Mouse (Mus musculus) CD8-positive naive resting alpha-beta T cell, adult 2 months (primary cell): Measurements from ENCODE around the gene Ccnt1.
A peak's percentile ranks its signal among the peaks of the same experiment; 100 is the strongest.
"Not testable (repeated sequence)": the region's sequence is repeated elsewhere in the genome, so short reads cannot be mapped to it uniquely, and the experiment has no call there.

Experiments
- DNase-seq, 2 experiments: peaks; one replicate each; pipeline ENCODE4 v3.0.0; 2022; ENCODE audit warnings: low read depth in 2 of 2, low spot score in 2 of 2

Ccnt1 gene

DNA sequence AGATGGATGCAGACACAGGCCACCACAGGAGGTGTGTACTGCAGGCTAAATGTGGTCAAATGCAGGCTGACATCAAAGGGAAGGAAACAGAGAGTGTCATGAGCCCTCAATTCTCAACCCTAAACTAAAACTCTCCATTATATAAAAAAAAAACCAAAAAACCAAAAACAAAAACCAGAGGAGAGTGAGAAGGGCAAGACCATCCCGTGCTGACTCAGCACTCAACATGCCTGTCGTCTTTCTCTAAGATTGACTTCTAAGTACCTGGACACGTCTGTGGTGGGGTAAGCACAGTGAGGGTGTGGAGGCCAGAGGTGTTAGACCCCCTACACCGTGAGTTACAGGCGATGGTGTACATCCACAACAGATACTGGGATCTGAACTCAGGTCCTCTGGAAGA is 23.9 kb downstream of the Ccnt1 start:
- DNase-seq = no peak

DNA sequence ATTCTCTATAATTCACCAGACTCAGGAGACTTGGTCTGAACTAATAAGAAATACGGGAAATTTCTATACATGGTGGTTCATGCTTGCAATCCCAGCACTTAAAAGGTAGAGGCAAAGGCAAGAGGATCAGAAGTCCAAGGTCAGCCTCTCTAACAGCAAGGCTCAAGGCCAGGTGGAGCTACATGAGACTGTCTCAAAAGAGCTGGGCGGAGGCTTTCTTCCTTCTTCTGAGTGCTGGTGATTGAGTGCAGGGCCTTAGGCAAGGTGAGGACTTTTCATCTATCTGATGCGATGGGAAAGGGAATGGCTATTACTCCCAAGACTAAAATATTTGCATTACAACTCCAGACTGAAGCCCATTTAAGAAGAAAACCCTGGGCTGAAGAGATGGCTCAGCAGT is 25.6 kb downstream of the Ccnt1 start:
- no peak for DNase-seq

DNA sequence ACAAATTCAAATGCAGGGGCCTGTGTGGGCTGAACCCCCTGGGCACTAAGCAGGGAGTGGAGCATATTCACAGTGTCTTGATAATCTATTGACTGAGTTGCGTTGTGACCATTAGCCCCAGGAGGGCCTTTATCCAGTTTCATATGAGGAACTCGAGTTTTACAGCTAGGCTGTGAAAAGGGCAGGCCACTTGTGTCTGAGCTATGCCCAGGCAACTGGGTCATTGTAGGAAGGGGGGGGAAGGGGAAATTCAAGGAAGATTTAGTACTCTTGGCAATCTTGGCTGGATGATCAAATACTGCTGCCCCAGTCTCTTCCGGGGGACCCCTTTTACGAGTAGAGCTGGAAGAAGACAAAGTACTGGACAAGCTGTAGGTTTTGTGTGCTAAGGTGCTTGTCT is 27.4 kb downstream of the Ccnt1 start:
- DNase-seq = no peak

DNA sequence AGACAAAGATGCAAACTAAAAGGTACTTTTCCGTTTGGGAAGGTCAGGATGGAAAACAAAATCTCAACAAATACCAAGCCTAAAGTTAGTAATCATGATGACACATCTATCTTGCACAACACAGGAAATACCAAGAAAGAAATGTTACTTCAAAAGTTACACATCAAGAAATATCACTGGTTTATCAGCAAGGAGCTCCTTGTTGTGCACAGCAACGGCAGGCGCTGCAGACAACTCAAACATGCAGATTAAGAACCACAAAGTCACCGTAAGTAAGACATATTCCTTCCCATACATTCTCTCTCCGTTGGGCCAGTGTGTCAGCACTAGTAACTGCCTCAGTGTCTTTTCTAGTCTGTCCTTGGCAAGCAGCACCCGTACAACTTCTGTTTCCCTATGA is 29.7 kb downstream of the Ccnt1 start:
- DNase-seq = no peak

DNA sequence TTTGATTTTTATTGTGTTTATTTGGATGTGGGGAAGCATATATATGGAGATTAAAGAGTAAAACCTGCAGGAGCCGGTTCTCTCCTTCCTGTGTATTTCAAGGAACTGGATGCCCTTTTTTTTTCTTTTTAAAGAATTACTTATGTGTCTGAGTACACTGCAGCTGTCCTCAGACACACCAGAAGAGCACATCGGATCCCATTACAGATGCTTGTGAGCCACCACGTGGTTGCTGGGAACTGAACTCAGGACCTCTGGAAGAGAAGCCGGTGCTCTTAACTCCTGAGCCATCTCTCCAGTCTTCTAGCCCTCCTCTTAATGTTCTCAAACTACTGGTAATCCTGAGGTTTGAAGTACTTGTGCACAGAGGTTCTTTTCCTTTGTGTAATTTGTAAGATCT is 32.8 kb downstream of the Ccnt1 start:
- no peak for DNase-seq

DNA sequence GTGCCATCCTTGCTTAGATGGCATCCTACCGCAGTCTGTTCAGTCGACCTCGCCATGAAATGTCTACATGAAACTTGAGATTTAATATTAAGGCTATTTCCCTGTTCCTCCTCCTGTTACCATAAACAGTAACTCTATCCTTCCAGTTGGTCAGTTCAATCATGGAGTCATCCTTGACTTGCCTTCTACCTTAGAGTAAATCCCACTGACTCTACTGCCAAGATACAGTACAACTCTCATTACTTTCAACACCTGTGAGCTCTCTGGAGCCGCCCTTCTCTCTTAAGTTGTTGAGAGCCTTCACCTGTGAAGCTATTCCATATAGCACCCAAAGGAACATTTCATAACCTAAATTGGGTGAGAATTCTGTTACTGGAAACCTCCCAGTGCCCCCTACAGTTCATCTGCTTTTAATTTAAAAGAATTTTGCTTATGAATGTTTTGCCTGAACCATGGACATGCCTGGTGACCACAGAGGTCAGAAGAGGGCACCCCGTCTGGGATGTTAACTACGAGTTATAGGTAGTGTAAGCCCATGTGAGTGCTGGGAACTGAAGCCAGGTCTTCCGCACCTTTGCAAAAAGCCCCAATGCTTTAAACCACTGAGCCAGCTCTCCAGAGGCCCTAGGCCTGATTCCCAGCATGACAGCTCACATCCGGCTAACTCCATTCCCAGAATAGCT is 33.8 kb downstream of the Ccnt1 start:
- no peak for DNase-seq

DNA sequence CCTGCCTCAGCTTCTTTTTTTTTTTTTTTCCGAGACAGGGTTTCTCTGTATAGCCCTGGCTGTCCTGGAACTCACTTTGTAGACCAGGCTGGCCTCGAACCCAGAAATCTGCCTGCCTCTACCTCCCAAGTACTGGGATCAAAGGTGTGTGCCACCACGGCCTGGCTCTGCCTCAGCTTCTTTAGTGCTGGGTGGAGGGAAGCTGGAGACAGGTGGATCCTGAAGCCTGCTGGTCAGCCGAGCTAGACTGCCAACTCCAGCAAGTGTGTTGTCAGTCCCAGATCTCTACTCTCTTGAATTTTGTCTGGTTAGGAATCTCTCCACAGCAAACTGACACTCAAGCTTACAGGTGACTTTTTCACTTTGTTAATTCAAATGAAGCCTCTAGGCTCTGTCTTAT is 34.8 kb downstream of the Ccnt1 start:
- DNase-seq = no peak

DNA sequence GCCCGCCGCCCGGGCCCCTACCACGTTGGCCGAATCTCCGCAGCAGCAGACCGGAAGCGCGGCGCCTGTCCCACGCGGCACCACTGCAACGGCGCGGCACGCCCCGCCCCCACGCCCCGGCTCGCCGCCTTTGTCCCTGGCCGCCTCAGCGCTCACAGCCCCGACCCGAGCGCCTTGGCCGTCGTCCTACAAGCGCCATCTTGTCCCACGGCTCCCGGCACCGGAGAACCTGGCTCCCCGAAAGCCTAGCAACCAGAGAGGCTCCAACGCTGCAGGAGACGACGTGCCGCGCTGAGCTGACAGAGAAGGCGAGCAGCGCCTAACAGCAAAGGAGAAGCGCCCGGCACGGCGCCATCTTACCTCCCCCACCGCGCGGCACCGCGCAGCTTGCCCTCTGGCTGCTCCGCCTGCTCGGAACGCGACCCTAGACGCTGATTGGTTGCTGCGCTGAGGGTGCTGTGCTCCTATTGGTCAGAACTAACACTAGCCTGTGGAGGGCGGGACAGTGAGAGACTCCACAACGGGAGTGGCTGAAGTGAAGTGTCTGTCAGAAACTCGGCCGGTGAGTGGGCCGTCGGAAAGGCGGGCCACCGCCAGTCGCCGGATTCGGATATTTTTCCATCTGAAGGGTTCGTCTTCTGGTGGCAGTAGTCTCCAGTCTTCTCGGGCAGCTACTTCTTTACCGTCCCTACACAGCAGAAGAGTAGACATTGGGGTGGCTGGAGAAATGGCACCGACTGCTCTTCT is 36.7 kb downstream of the Ccnt1 start, which contains the start of gene Kansl2:
TSS of gene Kansl2 (minus strand) at position 384 of the 747 bp plus-strand sequence.
- DNase-seq = peak; percentile 96 to 97

DNA sequence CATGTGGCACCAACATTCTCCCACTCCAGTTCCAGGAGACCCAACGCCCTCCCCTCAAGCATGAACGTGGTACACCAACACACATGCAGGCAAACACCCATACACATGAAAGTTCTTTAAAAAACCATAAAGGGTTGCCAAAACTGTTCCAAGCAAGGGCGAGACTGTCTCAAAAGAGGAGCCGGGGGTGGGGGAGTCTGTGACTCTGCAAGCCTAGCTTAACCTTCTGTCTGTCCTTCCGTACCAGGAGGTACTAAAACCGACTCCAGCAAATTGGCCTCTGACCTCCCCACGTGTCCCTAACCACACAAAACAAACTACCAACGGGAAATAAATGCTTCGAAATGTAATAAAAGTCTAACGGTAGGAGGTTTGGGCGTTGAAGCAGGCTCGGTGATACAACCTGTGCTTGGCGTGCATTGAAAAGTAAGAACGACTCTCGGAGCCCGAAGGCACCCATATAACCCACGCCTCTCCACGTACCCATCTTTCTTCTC is 37.6 kb downstream of the Ccnt1 start:
- DNase-seq = no peak

DNA sequence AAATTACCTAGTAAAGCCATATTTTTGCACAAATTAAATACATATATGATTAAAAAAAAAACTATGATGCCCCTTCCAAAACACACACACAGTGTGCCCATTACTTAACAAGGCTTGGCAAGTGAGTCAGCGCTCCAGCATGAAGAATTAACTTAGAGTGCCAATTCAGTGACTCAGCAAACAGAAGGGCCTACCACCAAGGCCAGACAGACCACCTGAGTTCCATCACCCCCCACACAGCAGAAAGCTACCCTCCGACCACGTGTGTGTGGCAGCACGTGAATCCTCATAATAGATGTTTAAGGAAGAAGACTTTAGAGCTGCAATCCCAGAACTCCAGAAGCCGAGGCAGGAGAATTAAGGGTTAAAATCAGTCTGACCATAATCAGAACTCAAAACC is 38.4 kb downstream of the Ccnt1 start:
- DNase-seq = no peak

DNA sequence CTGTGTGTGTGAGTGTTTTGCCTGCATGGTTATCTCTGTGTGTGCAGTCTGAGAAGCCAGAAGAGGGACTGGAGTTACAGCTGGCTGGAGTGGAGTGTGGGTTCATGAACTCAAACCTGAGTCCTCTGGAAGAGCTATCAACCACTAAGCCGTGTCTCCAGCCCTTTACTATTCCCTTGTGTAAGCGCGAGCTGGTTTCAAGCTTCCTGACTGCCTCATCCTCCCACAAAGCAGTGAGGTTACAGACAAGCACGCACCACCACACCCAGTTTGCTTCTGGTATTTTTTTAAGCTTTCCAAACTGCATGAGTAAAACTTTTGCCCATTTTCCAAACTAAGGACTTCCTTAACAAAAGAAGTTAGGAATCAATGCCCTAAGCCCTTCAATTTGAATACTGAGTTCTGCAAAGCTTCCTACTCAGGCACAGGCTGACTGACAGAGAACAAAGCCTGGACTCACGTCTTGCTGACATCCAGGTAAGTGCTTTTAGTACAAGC is 42.6 kb downstream of the Ccnt1 start:
- DNase-seq = no peak

DNA sequence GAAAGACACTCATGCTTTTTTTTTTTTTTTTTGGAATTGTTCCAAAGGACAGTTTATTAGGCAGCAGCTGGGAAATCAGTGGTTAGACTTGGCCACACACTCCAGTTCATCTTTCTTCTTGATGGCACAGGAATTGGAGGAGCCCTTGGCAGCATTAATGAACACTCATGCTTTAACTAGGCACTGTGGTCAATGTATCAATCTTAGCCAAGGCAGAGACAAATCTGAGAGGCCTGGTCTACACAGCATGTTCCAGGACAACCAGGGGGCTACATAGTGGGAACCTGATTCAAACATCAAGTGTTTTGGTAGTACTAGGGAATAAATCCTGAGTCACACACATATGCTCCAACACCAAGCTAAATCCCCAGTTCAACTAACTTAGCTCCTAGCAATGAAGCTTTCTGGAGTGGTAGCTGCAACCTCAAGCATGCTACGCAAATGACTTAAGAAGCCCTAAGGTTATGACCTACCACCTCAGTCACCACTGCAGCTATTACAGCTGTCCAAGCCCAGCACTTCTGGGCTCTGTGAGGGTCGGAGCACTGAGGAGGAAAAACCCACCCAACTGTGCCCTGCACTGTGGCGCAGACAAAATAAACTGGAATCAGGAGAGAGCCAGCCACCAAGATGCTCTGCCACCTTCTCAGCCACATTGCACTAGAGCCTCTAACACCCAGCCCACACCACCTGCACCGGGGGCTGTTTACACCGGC is 43.5 kb downstream of the Ccnt1 start:
- no peak for DNase-seq

DNA sequence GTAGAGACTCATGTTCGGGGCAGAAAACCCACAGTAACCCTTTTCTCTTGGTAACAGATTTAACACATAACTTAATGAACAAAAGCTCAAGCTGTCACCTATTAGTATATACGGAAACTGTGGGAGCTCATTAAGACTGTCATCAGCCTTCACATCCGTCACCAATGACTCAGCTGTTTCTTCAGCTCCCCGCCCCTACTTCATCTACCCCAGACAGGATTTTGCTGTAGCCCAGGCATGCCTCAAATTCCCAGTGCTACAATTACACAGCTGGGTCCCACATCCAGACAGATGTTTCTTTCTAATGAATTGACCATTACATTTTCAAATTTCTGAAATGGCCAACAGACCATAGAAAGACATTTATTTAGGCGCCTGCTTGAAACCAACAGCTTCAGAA is 44.7 kb downstream of the Ccnt1 start:
- no peak for DNase-seq

DNA sequence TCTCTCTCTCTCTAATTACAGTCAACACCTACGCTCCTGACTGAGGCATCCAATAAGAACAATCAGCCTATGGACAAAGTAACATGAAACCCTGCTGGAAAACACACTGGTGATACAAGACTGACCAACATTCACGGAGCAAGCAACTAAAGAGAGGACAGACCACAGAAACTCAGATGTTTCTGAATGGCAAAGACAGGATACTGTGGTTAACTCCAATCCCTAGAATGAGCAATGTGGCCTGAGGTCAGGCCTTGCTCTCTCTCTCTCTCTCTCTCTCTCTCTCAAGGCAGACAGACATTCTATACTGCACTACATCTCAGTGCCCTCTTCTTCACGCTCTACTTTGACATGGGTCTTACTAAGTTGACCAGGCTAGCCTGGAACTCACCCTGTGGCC is 49.5 kb downstream of the Ccnt1 start:
- DNase-seq = no peak

DNA sequence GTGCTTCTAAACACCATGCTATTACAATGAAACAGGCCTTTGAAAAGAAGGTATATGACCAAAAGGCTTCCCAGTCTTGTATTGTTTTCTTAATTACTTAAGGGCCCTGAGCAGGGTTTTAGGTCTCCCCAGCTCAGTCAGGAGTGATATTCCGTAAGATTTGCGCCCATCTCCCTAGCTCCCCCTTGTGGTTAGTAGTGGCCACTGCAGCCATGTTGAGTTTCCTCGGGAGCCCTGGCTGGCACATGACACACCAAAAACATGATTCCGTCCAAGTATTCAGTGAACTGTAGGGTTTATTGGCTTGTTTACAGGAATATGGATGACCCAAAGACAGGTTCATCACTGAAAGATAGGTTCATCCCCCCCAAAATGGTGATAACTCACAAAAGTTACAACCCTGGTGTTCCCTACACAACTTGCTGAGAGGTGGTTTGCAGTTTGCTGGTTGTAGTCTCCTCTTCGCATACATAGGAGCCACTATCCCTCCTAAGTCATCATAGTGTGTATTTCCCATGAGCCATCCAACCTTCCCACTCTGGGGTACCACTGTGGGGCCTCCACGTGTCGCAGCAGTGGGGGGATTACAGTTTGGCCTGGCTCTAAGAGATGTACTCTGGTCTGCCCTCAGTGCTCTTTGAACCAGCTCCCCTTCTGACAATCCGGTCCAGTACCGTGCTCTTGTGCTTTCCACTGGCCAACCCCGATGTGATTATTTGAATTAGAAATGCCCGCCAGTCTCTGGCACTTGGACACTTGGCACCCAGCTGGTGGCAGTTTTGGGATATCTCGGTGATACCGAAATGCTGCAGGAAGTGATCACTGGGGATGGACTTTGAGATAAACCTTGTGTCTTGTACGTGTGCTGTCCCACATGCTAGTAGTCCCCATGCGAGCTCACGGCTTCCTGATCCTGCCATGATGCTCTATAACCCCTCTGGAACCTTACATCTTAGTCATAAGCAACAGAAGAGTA is 53.1 kb downstream of the Ccnt1 start:
- peak; percentile 57 to 69 for DNase-seq

DNA sequence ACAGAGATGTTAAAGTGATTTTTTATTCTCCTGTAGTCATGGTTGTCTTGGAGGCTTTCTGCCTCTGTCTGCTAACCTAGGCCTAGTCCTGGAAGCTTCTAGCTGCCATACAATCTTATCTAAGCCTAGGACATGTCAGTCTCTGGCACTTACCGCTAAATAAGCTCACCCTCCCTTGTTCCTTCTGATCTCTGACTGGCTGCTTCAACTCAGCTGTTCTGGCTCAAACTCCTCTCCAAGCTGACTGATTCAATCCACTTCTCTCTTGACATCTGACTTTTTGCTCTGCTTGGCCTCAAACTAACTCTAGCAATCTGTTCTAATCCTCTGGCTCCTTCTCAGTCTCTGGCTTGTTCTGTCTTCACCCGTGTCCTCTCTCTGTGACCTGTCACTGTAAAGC is 55.9 kb downstream of the Ccnt1 start:
- DNase-seq = not testable (repeated sequence)

DNA sequence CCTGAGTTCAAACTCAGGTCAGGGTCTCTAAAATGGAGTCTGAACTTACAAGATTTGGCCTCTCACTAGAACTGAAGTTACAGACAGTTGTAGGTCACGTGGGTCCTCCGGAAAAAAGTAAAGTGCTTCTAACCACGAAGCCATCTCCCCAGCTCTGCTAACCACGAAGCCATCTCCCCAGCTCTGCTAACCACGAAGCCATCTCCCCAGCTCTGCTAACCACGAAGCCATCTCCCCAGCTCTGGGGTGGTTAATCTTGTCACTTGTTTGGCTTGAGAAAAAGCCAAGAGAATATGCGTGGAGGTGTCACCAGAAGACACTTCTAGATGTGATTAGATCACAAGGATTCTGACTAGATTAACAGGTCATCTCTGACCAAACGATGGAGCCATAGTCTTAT is 56.6 kb downstream of the Ccnt1 start:
- peak; percentile 36 to 48 for DNase-seq

DNA sequence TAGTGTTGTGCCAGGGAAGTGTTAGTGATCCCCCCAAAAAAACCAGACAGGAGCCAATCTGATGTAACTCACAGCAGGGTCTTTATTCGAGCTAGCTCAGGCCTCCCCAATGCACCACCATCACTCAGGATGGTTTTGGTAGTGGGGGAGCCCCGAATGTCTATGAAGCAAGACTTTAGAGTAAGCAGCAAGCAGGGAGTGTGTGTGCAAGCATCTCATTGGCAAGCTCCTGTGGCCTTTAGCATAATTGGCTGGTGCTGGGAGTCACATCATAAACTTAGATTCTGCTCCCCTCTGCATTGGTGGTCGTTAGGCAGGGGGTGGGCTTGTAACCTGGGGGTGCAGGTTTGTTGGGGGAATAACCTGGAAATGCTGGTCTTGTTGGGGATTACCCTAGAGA is 57.0 kb downstream of the Ccnt1 start:
- DNase-seq = not testable (repeated sequence)

DNA sequence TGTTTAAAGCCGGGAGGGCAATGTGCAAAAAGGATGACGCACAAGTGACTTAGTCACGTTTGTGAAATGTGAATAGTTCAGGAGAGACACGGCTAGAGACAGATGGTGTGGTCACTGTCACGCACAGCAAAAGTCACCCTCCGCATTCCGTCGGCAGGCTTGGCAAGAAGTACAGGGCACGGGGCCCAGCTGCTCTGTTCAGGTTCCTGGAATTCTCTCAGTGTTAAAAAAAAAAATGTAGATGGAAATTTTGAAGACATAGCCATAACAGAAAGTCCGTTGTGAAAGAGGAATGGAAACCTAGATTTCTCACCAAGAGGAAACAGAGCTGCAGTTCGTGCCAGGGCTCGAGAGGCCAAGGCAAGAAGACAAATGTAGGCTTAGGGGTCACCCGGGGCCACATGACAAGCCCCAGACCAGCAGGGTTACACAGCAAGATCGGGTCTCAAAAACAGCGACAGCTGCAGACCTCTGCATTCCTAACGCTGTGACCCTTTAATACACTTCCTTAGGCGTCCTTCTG is 57.9 kb downstream of the Ccnt1 start:
- no peak for DNase-seq

DNA sequence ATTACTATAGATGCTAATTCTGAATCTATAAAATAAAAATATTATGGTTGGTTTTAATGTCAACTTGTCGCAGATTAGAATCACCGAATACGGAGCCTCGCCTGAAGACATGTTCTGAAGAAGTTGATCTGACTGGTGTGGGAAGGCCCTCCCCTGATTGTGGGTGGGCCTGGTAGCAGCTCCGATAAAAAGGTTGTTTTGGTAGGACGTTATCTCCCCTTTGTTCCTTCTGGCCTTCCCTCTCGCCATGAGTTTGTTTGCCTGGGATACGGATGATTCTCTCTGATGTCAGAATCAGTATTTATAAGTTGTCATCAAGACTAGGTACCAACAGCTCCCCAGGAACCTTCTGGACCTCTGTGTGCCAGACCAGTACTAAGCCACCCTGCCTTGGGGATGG is 58.5 kb downstream of the Ccnt1 start:
- no peak for DNase-seq
